ENCODE assay signal across 20 mouse cellular contexts in genomic region chrX:60750456-60750855, GRCm38 (mm10).
"Had no signal": no experiment of that assay in that cellular context is flagged by ENCODE, and none has a peak within 500 bp of the region (broad histone marks: within the 10 kb centered on the region; RNA-seq: fewer than 3 reads in every experiment).

No protein-coding gene starts in this region.

- H3K27me3 ChIP-seq: limb, embryonic 15.5 days; midbrain, embryonic 13.5 days; neural tube, embryonic 13.5 days had no signal

- H3K4me3 ChIP-seq: limb, embryonic 15.5 days; midbrain, embryonic 13.5 days; myocyte; neural tube, embryonic 13.5 days had no signal

- H3K9ac ChIP-seq: limb, embryonic 15.5 days; liver, embryonic 14.5 days; liver, postnatal 0 days; lung, embryonic 14.5 days; midbrain, embryonic 13.5 days; neural tube, embryonic 13.5 days had no signal

- H3K4me1 ChIP-seq: limb, embryonic 15.5 days; midbrain, embryonic 13.5 days; neural tube, embryonic 13.5 days had no signal

- H3K4me2 ChIP-seq: limb, embryonic 15.5 days; liver, embryonic 11.5 days; lung, embryonic 14.5 days; midbrain, embryonic 13.5 days; neural tube, embryonic 13.5 days had no signal

- H3K9me3 ChIP-seq: limb, embryonic 15.5 days; midbrain, embryonic 13.5 days; neural tube, embryonic 13.5 days had no signal

- H3K27ac ChIP-seq: limb, embryonic 15.5 days; liver, embryonic 14.5 days; macrophage; midbrain, embryonic 13.5 days; neural tube, embryonic 13.5 days; stomach, postnatal 0 days had no signal

- H3K36me3 ChIP-seq: limb, embryonic 15.5 days; midbrain, embryonic 13.5 days; neural tube, embryonic 13.5 days had no signal

- DNase-seq: kidney, adult 18-20 months; kidney, adult 9 months; kidney, postnatal 14 days; kidney, postnatal 4 days; liver, postnatal 0 days; lung, embryonic 14.5 days; right cerebral cortex, postnatal 4 days; thymus, adult 2 months; thymus, postnatal 14 days; thymus, postnatal 4 days had no signal

- ATAC-seq: intestine, embryonic 16.5 days; liver, postnatal 0 days; lung, postnatal 0 days; midbrain, embryonic 13.5 days had no signal
